Mouse (Mus musculus): ENCODE data around the gene Ppm1j. TPM values are rescaled to one million over a fixed set of nuclear protein-coding genes. Genes with fewer than 3 reads are reported as not detected.

Ppm1j gene
- polyA plus RNA-seq, 1 experiment from 2014 or later: 1.3 TPM

DNA sequence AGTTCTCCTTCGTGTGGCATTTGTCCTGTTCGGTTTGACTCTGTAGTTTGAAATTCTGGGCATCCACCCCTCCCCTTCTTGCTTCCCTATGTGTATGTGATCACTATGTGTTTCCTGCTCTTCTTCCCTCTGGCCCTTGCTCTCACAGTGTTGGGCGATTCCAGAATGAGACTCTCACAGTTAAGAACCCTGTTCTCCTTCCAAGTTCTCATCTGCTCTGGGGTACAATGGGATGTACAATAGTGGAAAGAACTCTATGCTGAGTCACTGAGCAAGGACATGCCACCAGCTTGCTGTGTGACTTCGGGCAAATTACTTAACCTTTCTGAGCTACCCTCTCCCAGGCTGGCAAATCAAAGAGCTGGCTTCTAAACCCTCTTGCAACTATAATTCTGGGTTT lies 13.1 kb upstream of the Ppm1j start:
- Histone ChIP-seq H3K27me3 (replicated peaks) (peaks cover 14% of the 10 kb centered on the region), H3K4me2 (no peak overlapping the region), H3K36me3 (no peaks in the 10 kb centered on the region), H3K4me1 (peaks cover 21% of the 10 kb centered on the region), H3K27ac (no peak overlapping the region), H3K9ac (no peak overlapping the region), H3K4me3 (no peak overlapping the region), H3K9me3 (replicated peaks) (no peaks in the 10 kb centered on the region)
- WGBS (ENCODE audit: insufficient replicate concordance): 55% methylated on average over 4 of the region's 4 CpGs
- ATAC-seq: no peak

DNA sequence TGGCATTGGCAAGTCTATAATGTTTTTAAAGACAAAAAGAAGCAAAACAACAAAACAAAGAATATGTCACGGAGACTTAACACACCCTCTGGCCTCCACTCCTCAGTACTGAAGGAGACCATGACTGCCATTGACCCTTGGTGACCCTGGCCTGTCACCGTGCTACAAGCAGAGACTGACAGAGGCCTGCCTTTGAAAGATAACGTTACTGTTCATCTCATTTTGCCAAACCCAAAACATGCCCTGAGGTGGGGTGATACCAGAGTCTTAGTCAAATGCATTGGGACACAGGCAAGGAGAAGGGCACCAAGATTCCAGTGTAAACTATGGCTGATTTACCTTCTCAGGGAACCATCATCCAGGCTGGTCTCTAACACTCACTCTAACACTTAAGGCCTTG lies 11.7 kb upstream of the Ppm1j start:
- Histone ChIP-seq H3K36me3 (no peaks in the 10 kb centered on the region), H3K9me3 (replicated peaks) (no peaks in the 10 kb centered on the region), H3K27me3 (replicated peaks) (peaks cover 23% of the 10 kb centered on the region), H3K27ac (no peak overlapping the region), H3K4me3 (no peak overlapping the region), H3K4me2 (no peak overlapping the region), H3K9ac (no peak overlapping the region), H3K4me1 (peaks cover 11% of the 10 kb centered on the region; the same call in 1 of the 2 replicates)
- peak; percentile 54; the same call in 1 of the 2 replicates for ATAC-seq
- WGBS (ENCODE audit: insufficient replicate concordance): 34% methylated on average over 3 of the region's 3 CpGs

DNA sequence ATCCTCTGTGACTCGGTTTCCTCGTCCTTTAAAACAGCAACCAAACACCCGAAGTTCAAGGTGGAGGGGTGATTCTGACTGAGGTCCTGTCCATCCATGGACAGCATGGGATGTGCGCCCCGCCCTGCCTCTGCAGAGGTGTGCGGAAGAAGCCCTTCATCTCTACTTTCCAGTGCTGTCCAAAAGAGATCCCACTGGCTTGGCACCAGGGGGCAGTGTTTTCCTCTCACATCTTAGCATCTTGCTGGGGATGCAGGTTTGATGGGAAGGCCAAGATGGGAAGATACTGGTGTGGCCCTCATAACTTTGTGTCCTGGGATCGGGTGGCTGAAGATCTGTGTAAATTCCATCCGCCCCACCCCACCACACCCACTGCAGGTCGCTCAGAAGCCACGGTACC lies 10.8 kb upstream of the Ppm1j start:
- no peak overlapping the region for H3K9ac ChIP-seq
- WGBS (ENCODE audit: insufficient replicate concordance): 50% methylated on average over 10 of the region's 10 CpGs
- no peaks in the 10 kb centered on the region for H3K9me3 ChIP-seq (replicated peaks)
- H3K27ac ChIP-seq: no peak overlapping the region
- no peak overlapping the region for H3K4me3 ChIP-seq
- peaks cover 31% of the 10 kb centered on the region for H3K27me3 ChIP-seq (replicated peaks)
- peaks cover 11% of the 10 kb centered on the region; the same call in 1 of the 2 replicates for H3K4me1 ChIP-seq
- no peaks in the 10 kb centered on the region for H3K36me3 ChIP-seq
- H3K4me2 ChIP-seq: no peak overlapping the region
- ATAC-seq: no peak

DNA sequence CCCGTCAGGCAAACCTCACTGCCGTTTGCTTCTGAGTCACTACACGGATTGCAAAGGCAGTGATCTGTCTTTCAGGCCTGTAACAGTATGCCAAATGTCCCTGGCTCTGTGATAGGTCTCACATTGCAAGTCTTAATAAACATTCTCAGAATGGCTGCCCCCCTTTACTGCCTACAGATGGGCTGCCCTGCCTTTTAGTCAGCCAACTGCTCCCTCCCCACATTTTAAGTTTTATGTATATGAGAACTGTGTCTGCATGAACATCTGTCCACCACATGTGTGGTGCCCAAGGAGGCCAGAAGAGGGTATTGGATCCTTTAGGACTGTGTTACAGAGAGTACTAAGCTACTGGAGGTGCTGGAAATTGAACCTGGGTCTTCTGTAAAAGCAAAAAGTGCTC lies 9.9 kb upstream of the Ppm1j start:
- Histone ChIP-seq H3K27me3 (replicated peaks) (peaks cover 37% of the 10 kb centered on the region), H3K9ac (no peak overlapping the region), H3K4me2 (no peak overlapping the region), H3K27ac (no peak overlapping the region), H3K4me1 (peaks cover 11% of the 10 kb centered on the region; the same call in 1 of the 2 replicates), H3K36me3 (no peaks in the 10 kb centered on the region), H3K9me3 (replicated peaks) (no peaks in the 10 kb centered on the region), H3K4me3 (no peak overlapping the region)
- WGBS (ENCODE audit: insufficient replicate concordance): 69% methylated on average over 3 of the region's 3 CpGs
- ATAC-seq: no peak

DNA sequence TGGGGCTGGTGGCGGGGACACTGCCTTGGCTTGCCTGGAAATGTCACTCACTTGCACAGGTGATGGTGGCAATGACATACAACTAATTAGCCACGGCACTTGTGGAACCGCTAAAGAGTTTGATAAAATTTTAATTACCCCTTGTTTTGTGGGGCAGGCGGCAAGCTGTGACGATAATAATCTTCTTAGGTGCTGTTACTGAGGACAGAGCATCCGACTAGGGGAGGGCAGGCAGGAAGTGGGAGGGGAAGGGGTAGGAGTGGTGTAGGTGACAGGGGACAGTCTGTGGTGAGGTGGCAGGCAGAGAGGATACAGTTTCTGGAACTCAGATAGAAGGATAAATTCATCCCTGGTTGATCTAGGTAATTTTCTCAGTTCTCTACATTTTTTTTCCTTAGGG lies 9.4 kb upstream of the Ppm1j start:
- Histone ChIP-seq H3K36me3 (no peaks in the 10 kb centered on the region), H3K27me3 (replicated peaks) (peaks cover 42% of the 10 kb centered on the region), H3K4me2 (no peak overlapping the region), H3K9ac (no peak overlapping the region), H3K4me1 (peaks cover 11% of the 10 kb centered on the region; the same call in 1 of the 2 replicates), H3K27ac (no peak overlapping the region), H3K4me3 (no peak overlapping the region), H3K9me3 (replicated peaks) (no peaks in the 10 kb centered on the region)
- 34% methylated on average over 6 of the region's 6 CpGs for WGBS (ENCODE audit: insufficient replicate concordance)
- ATAC-seq: no peak

DNA sequence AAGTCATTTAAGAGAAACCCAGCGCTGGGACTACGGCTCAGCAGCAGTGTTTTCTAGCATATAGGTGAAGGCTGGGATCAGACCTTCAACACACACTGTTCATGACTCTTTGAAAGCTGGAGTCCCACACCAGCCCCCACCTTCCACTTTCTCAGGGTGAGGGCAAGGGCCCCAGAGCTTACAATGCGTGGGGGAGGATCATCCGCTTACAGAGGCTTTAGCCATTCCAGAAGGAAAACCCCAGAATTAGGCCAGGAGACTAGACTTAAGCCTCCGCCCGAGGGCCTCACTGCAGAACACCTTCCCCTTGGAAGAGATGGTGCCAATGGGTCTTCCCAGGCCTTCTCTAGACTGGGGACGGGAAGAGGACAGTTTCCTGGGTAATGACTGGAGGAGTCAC lies 7.6 kb upstream of the Ppm1j start:
- H3K36me3 ChIP-seq: no peaks in the 10 kb centered on the region
- ATAC-seq: no peak
- no peak overlapping the region for H3K9ac ChIP-seq
- no peak overlapping the region for H3K27ac ChIP-seq
- peaks cover 61% of the 10 kb centered on the region for H3K27me3 ChIP-seq (replicated peaks)
- peaks cover 15% of the 10 kb centered on the region; the same call in 1 of the 2 replicates for H3K4me1 ChIP-seq
- WGBS (ENCODE audit: insufficient replicate concordance): 77% methylated on average over 7 of the region's 7 CpGs
- H3K9me3 ChIP-seq (replicated peaks): no peaks in the 10 kb centered on the region
- H3K4me3 ChIP-seq: no peak overlapping the region
- no peak overlapping the region for H3K4me2 ChIP-seq

DNA sequence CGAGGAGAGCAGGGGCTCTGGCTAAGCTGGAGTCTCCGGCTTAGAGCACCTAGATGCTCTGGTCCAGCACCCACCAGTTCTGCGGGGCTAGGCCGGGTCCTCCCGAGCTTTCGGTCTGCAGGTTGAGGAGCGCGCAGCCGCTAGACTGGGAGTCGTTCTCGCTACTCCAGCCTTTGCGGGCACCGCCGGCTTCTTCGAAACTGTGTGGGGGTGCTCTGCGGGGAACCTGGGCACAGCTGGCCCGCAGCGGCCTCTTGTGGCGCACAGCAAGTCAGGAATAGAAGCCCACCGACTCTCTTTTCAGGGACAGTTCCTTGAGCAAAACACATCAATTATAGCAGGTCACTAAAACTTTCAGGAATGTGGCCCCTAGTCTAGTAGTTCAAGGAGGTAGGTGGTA lies 3.5 kb upstream of the Ppm1j start:
- no peak for ATAC-seq
- H3K9me3 ChIP-seq (replicated peaks): no peaks in the 10 kb centered on the region
- 2% methylated on average over 20 of the region's 20 CpGs for WGBS (ENCODE audit: insufficient replicate concordance)
- peak overlapping the region; percentile 28 for H3K4me3 ChIP-seq
- H3K4me2 ChIP-seq: peak overlapping the region; percentile 42
- no peaks in the 10 kb centered on the region for H3K36me3 ChIP-seq
- H3K27me3 ChIP-seq (replicated peaks): peaks cover 95% of the 10 kb centered on the region
- peaks cover 25% of the 10 kb centered on the region for H3K4me1 ChIP-seq
- H3K27ac ChIP-seq: no peak overlapping the region
- H3K9ac ChIP-seq: no peak overlapping the region

DNA sequence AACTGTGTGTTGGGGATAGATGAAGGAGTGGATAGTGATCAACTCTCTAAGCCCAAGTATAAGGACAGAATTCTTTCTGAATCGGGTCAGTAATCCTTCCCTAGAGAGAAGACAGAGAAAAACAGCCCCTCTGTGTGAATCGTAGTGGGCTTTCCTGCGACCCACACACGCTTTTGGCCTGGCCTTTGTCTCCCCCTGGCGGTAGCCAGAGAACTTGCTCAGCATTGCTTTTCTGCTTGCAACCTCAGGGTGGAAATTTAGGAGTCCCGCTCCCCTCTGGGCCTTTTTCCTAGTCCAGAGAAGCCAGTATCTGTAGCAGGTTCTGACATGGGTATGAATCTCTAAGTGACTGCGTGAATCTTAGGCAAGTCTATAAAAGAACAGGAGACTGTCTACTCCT lies 907 bp upstream of the Ppm1j start:
- no peaks in the 10 kb centered on the region for H3K9me3 ChIP-seq (replicated peaks)
- H3K27ac ChIP-seq: no peak overlapping the region
- H3K36me3 ChIP-seq: no peaks in the 10 kb centered on the region
- peaks cover 97% of the 10 kb centered on the region for H3K27me3 ChIP-seq (replicated peaks)
- no peak overlapping the region for H3K4me2 ChIP-seq
- H3K4me3 ChIP-seq: no peak overlapping the region
- no peak overlapping the region for H3K9ac ChIP-seq
- 2% methylated on average over 7 of the region's 7 CpGs for whole genome bisulfite sequencing (ENCODE audit: insufficient replicate concordance)
- H3K4me1 ChIP-seq: peaks cover 25% of the 10 kb centered on the region
- no peak for ATAC-seq

DNA sequence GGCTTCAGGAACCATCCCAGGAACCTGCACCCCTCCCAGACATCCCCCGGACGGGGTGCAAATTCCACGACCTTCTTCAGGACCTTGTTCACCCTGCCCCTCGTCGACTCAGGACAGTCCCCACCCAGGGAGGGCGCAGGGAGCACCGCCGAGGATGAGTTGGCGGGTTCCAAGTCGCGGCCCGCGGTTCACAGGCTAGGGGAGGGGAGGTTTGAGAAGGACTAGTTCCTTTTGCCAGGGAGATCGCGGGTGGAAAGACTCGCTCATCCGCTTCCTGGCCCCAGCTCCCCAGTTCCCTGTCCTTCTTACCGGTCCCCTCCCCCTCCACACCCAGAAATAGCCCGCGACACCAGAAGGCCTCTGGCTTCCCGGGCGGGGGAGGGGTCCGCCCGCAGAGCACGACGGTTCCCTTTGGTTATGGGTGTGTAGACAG lies 631 bp downstream of the Ppm1j start, which contains the start of gene Fam19a3:
TSS of gene Fam19a3 (minus strand) at position 370 of the 433 bp plus-strand sequence.
- ATAC-seq: peak; percentile 25; the same call in 1 of the 2 replicates
- H3K27me3 ChIP-seq (replicated peaks): peaks cover 98% of the 10 kb centered on the region
- under 1% methylated on average over 26 of the region's 26 CpGs for WGBS (ENCODE audit: insufficient replicate concordance)

DNA sequence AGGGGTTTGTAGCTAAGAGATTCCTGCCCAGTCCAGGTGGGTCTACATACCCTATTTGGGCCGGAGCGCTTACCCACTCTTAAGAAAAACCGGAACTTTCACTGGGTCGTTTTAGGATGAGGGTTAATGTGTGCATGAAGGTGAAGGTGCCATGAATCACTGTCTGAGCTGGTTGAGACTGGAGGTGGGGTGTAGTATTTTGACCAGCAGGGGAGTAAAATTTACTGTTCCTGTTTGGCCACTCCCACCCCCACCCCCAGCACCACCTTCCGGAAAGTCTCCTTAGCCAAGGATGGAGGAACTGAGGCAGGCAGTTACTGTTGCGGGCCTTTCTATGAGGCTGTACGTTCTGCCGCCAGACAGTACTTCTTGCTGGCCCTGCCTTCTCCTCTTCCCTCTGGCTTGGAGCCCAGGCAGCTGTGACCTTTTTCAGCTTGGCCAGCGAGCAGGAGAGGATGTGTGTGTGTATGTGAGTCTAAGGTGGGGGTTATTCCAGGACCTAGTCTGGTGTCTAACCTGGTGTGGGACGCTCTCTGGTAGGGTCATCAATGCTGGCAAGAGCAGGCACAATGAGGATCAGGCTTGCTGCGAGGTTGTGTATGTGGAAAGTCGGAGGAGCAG lies 1.3 kb downstream of the Ppm1j start:
- WGBS (ENCODE audit: insufficient replicate concordance): 24% methylated on average over 12 of the region's 12 CpGs
- no peak overlapping the region for H3K9ac ChIP-seq
- ATAC-seq: no peak

More for the DNA sequence above, 631 bp downstream of the Ppm1j start, which contains the start of gene Fam19a3:
- peaks cover 25% of the 10 kb centered on the region for H3K4me1 ChIP-seq
- H3K4me3 ChIP-seq: peak within 1 kb of the TSS; percentile 56
- H3K9ac ChIP-seq: peak within 1 kb of the TSS; percentile 0; the same call in 1 of the 2 replicates
- no peaks in the 10 kb centered on the region for H3K9me3 ChIP-seq (replicated peaks)
- H3K36me3 ChIP-seq: no peaks in the 10 kb centered on the region
- peak within 1 kb of the TSS; percentile 80 for H3K4me2 ChIP-seq
- no peak within 1 kb of the TSS for H3K27ac ChIP-seq

DNA sequence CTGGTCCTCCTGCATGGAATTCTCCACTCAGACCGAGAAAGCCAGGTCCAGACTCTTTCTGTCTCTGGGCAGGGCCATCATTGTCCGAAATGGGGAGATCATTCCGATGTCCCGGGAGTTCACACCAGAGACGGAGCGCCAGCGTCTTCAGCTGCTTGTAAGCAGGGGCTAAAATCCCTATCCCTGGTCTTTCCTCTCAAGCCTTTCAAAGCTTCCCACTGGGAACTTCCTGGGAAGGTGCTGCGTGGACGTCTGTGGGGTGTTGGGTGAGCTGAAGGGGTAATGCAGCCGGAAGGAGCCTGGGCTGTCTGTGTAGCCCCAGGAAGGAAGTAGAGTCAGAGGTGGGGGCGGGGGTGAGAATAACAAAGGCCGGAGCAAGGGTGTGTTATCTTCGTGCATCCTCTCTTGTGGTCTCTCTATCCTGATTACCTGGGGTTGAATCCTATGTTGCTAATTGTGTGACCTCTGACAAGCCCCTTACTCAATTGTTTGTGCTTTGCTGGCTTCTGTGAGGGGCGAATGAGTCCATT lies 3.2 kb downstream of the Ppm1j start:
- no peak for ATAC-seq
- no peak overlapping the region for H3K4me2 ChIP-seq

More for the DNA sequence above, 1.3 kb downstream of the Ppm1j start:
- H3K36me3 ChIP-seq: no peaks in the 10 kb centered on the region
- H3K4me2 ChIP-seq: peak overlapping the region; percentile 80; the same call in 1 of the 2 replicates
- H3K4me1 ChIP-seq: peaks cover 24% of the 10 kb centered on the region
- H3K4me3 ChIP-seq: no peak overlapping the region
- no peaks in the 10 kb centered on the region for H3K9me3 ChIP-seq (replicated peaks)
- H3K27me3 ChIP-seq (replicated peaks): peaks cover 97% of the 10 kb centered on the region
- no peak overlapping the region for H3K27ac ChIP-seq

DNA sequence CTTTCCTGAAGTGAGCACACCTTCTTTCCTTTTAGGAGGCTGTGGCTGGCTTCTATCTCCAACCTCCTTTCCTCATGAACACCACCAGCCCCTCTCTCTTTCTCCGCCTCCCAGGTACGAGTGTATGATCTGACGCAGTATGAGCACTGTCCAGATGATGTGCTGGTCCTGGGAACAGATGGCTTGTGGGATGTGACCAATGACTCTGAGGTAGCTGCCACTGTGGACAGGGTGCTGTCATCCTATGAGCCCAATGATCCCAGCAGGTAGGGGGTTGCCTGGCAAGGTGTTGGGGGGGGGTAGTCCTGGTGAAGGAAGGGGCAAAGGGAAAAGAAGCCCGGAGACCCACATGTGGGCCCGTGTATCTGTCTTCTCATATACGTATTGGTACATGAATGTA lies 4.4 kb downstream of the Ppm1j start:
- Histone ChIP-seq H3K4me3 (no peak overlapping the region), H3K9me3 (replicated peaks) (no peaks in the 10 kb centered on the region), H3K4me2 (no peak overlapping the region), H3K36me3 (no peaks in the 10 kb centered on the region), H3K27me3 (replicated peaks) (peaks cover 96% of the 10 kb centered on the region), H3K9ac (no peak overlapping the region), H3K4me1 (peaks cover 27% of the 10 kb centered on the region), H3K27ac (no peak overlapping the region)
- no peak for ATAC-seq
- WGBS (ENCODE audit: insufficient replicate concordance): 77% methylated on average over 6 of the region's 6 CpGs

More for the DNA sequence above, 3.2 kb downstream of the Ppm1j start:
- 18% methylated on average over 14 of the region's 14 CpGs for WGBS (ENCODE audit: insufficient replicate concordance)
- Histone ChIP-seq H3K4me1 (peaks cover 26% of the 10 kb centered on the region), H3K9me3 (replicated peaks) (no peaks in the 10 kb centered on the region), H3K4me3 (no peak overlapping the region), H3K27me3 (replicated peaks) (peaks cover 96% of the 10 kb centered on the region), H3K9ac (no peak overlapping the region), H3K27ac (no peak overlapping the region), H3K36me3 (no peaks in the 10 kb centered on the region)

Measured in liver, embryonic 12.5 days (tissue).